Mouse (Mus musculus) gastrocnemius, postnatal 14 days (tissue): ENCODE data around the gene Eif2b1. TPM values are rescaled to one million over a fixed set of nuclear protein-coding genes. Genes with fewer than 3 reads are reported as not detected.
"Not testable (repeated sequence)": the region's sequence is repeated elsewhere in the genome, so short reads cannot be mapped to it uniquely, and the experiment has no call there.

Experiments used
- DNase-seq: peaks from one replicate; pipeline ENCODE4 v3.0.0; 2021; ENCODE audit warnings: mixed read lengths
- intact Hi-C: fragments of 180-260 bp; cut with DNase I; formaldehyde crosslinking; loops from one replicate; pipeline ENCODE4 v1.15.1; 2025; ENCODE audit warnings: low total_unique reads
- long read RNA-seq, 2 experiments: library from polyadenylated mRNA; stranded (forward); transcript quantifications; one replicate each; pipeline ENCODE4 v2.0.0; 2021
- total RNA-seq, 2 experiments: library from RNA; stranded (reverse); gene quantifications; 2 replicates each; pipeline ENCODE4 v1.2.3; 2021

Gene Eif2b1
- total RNA-seq = 10 to 100 TPM; 40.2 to 42.9 TPM
- long read RNA-seq, experiment 1, transcript Eif2b1-201 (9 exons, 2,013 nt) = major isoform, 77 of 87 reads
- long read RNA-seq, experiment 1, partial matches to known transcripts = 1 of 87 reads
- long read RNA-seq, experiment 1, other reads (novel, unspliced or antisense) = 9 of 87 reads
- long read RNA-seq, experiment 2, transcript Eif2b1-201 (9 exons, 2,013 nt) = major isoform, 66 of 74 reads
- long read RNA-seq, experiment 2, partial matches to known transcripts = 4 of 74 reads
- long read RNA-seq, experiment 2, other reads (novel, unspliced or antisense) = 4 of 74 reads

- intact Hi-C loops = no loop called here
Observed at GRCm38 (mm10) chr5:124578633-124579317, at the start of gene Eif2b1, which contains the start of gene Gtf2h3. TSS of gene Eif2b1 (minus strand) at chr5:124579131. TSS of gene Gtf2h3 (plus strand) at chr5:124579140.

DNA sequence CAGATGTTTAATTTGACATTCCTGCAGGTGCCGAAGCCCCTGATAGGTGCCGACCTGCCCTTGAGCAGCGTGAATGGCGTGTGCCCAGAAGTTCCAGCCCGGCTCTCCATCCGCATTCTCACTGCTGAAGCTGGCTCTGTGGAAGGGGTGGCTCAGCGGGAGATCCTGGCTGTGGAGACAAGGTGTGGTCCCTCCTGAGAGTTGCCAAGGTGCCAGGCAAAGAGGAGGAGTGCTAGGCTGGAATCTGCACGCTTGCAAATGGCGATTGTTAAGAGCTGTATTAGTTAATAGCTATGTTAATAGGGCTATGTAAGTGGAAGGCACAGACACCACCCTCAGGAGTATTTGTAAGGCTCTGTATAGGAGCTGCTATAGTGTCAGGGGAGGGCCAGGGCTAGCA lies 45.4 kb upstream of the Eif2b1 start:
- DNase-seq = no peak
- intact Hi-C loops = no loop called here

More at GRCm38 (mm10) chr5:124578633-124579317, at the start of gene Eif2b1, which contains the start of gene Gtf2h3:
- peak; percentile 93 for DNase-seq

- intact Hi-C loops = no loop called here
- no peak for DNase-seq
Observed at GRCm38 (mm10) chr5:124622890-124623289, 44.0 kb upstream of the Eif2b1 start.

GRCm38 (mm10) chr5:124621362-124621761 lies 42.4 kb upstream of the Eif2b1 start:
- DNase-seq = no peak
- intact Hi-C loops = no loop called here

DNA sequence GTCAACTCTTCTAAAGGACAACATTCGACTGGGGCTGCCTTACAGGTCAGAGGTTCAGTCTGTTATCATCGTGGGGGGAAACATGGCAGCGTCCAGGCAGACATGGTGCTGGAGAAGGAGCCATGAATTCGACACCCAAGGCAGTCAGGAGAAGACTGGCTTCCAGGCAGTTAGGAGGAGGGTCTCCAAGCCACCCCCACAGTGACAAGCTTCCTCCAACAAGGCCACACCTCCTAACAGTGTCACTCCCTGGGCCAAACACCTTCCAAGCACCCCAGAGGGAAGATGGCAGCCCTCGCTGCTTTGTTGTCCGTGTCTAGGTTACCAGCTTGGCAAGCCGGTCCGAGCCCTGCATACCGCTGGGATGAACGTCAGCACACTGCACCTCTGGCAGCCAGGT lies 39.8 kb upstream of the Eif2b1 start:
- intact Hi-C loops = no loop called here

DNA sequence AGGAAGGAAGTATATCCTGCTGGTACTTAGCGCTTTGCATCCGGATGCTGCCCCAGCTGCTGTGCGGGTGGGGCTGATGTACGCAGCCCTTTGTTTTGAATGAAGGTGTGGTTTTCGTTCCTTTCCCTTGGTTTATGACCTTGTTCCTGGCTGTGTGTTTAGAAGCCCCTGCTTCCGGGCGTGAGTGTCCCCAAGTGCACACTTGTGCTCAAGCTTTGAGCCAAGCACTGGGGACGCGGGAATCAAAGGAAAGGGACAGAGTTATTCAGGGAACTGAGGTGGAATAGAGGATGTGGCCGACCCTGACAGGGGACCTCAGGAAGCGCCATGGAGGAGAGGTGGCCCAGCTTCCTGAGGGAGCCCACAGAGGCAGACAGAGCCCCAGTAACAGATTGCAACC lies 35.8 kb upstream of the Eif2b1 start:
- intact Hi-C loops = no loop called here
- DNase-seq = no peak

More for the DNA sequence above, 39.8 kb upstream of the Eif2b1 start:
- no peak for DNase-seq

DNA sequence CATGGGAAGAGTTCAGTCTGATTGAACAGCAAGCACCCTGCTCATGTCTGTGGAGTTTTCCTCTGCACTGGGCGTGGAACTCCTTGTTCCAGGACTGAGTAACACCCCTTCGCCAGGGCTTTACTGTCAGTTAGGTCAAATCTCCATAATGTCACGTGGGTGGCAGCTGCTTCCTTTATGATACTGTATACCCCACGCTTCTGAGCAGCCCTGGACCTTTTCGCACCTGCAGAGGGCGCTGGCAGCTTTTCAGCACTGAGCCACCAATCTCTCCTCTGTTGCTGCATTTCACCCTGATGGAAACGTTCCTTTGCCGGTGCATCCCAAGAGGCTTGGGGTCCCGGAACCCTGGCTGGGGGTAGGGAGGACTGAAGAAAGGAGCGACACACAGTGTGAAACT lies 32.0 kb upstream of the Eif2b1 start:
- DNase-seq = no peak
- intact Hi-C loops = no loop called here

DNA sequence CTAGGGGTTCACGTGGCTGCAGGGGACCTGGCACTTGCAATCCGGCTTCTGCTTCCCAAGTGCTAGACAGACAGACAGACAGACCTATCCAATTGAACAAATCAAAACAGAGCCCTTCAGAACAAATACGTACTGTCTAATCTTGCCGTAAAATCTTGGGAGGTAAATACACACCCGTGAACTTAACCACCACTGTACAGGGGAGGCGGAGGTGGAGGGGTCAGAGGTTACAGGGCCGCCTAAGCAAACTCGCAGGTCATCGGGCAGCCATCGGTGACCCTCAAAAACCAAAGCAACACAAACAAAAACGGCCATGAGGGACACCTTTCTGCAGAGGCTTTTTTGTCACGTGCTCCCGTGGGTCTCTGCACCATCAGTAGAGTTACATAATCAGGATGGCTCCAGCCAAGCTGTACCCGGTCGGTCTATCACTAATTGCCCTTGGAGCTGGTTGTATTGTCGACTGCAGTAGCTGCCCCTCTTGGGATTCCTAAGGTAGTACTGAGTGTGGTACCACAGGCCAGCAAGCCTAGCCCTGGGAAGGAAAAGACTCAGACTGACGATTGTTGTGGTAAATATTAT lies 26.2 kb upstream of the Eif2b1 start:
- intact Hi-C loops = no loop called here
- DNase-seq = no peak

GRCm38 (mm10) chr5:124604296-124604695 lies 25.4 kb upstream of the Eif2b1 start:
- intact Hi-C loops = no loop called here
- no peak for DNase-seq

- intact Hi-C loops = no loop called here
- DNase-seq = no peak
Observed at GRCm38 (mm10) chr5:124602349-124602748, 23.4 kb upstream of the Eif2b1 start.

DNA sequence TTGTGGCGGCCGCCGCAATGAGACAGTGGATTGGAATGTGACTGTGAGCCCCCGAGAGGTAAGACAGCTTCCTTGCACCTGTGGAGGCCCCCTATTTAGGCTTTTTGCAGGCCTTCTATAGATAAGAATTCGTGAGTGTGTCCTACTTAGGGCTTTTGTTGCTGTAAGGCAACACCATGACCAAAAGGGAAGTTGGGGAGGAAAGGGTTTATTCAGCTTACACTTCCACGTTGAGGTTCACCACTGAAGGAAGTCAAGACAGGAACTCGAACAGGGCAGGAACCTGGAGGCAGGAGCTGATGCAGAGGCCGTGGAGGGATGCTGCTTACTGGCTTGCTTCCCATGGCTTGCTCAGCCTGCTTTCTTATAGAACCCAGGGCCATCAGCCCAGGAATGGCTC lies 20.8 kb upstream of the Eif2b1 start:
- intact Hi-C loops = loop anchor here (10.0 kb wide), 1 partner anchor 265 kb away; the partner anchor contains the start of genes Ccdc92 and Zfp664
- DNase-seq = not testable (repeated sequence)

- DNase-seq = peak; percentile 93
- intact Hi-C loops = loop anchor here (10.0 kb wide), 1 partner anchor 266 kb away; the partner anchor contains the start of genes Ccdc92 and Zfp664
Observed at GRCm38 (mm10) chr5:124598224-124599174, 19.6 kb upstream of the Eif2b1 start.

- DNase-seq = no peak
- intact Hi-C loops = loop anchor here (10.0 kb wide), 1 partner anchor 272 kb away; the partner anchor contains the start of genes Ccdc92 and Zfp664
Observed at GRCm38 (mm10) chr5:124592768-124593167, 13.8 kb upstream of the Eif2b1 start.

GRCm38 (mm10) chr5:124582515-124582914 lies 3.6 kb upstream of the Eif2b1 start:
- intact Hi-C loops = no loop called here
- no peak for DNase-seq

GRCm38 (mm10) chr5:124575467-124575866 lies 3.5 kb downstream of the Eif2b1 start:
- intact Hi-C loops = no loop called here

DNA sequence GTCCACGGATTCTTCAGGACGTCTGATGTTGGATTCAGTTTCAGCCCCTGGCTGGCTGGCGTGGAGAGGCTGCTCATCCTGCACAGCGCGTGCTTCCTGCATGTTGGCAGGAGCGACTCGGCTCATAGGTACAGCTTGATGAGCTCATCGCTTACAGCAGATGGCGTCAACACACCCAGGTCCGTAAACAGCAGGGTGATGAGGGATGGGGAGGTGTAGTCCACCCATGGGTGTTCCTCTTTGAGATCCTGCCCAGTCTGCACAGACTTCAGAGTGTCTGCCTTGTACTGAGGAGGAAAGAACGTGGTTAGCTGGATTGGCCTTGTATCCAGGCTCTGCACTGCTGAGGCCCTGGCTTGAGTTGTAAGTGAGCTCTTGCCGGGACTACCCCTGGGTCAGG lies 7.9 kb downstream of the Eif2b1 start:
- intact Hi-C loops = no loop called here
- DNase-seq = no peak

More at GRCm38 (mm10) chr5:124575467-124575866, 3.5 kb downstream of the Eif2b1 start:
- DNase-seq = no peak

DNA sequence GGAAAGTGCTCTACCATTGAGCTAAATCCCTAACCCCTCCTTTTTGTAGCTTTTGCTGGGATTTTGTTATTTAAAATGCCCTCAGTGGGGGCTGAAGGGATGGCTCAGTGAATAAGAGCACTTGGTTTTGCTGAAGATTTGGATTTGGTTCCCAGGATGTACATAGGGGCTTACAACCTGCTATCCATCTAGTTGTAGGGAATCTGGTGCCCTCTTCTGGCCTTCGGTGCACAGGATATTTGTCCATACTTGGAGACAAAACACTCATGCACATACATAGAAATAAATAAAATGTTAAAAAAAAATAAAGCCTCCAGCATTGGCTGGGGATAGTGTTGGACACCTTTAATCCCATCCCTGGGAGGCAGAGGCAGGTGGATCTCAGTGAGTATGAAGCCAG lies 23.8 kb downstream of the Eif2b1 start:
- intact Hi-C loops = no loop called here
- no peak for DNase-seq

DNA sequence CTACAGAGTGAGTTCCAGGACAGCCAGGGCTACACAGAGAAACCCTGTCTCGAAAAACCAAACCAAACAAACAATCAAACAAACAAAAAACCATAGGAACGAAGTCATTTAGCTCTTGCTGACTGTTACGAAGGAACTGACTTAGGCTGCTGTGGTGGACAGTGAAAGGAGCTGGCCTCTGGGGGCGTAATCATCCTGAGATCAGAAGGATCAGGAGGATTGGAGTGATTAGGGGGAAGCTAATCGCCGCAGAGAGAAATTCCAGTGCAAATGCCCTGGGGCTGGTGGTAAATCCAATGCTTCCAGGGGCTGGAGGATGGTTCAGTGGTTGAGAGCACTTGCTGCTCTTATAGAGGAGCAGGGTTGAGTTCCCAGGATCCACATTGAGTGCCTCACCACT lies 25.3 kb downstream of the Eif2b1 start:
- intact Hi-C loops = loop anchor here (5.0 kb wide), 1 partner anchor 121 kb away; no protein-coding TSS in a partner anchor
- no peak for DNase-seq
